Mouse (Mus musculus) embryonic facial prominence, embryonic 10.5 days (tissue): ENCODE results near the gene Setd6. TPM values are rescaled to one million over a fixed set of nuclear protein-coding genes. Genes with fewer than 3 reads are reported as not detected.

Experiments
- DNase-seq: peaks from one replicate; pipeline ENCODE4 v3.0.0-alpha.2; 2017; ENCODE audit warnings: low spot score
- H3K27ac ChIP-seq: fragments of 300-500 bp; sonication (generic); replicated peaks from 2 replicates; pipeline ENCODE4 v1.5.1; 2016; ENCODE audit warnings: mild to moderate bottlenecking
- H3K27me3 ChIP-seq: fragments of 300-500 bp; sonication (generic); replicated peaks from 2 replicates; pipeline ENCODE4 v1.6.1; 2016; ENCODE audit warnings: low read depth, mild to moderate bottlenecking; ENCODE audit not compliant: poor library complexity, severe bottlenecking
- H3K36me3 ChIP-seq: fragments of 300-500 bp; sonication (generic); replicated peaks from 2 replicates; pipeline ENCODE4 v1.6.1; 2016; ENCODE audit warnings: mild to moderate bottlenecking, moderate library complexity
- H3K4me1 ChIP-seq: fragments of 300-500 bp; sonication (generic); 2 replicates; pipeline ENCODE4 v1.6.1; 2016
- H3K4me3 ChIP-seq: fragments of 300-500 bp; sonication (generic); 2 replicates; pipeline ENCODE4 v1.5.1; 2016; ENCODE audit warnings: mild to moderate bottlenecking, moderate library complexity
- H3K9me3 ChIP-seq: fragments of 300-500 bp; sonication (generic); 2 replicates; pipeline ENCODE4 v1.6.1; 2016; ENCODE audit warnings: mild to moderate bottlenecking
- WGBS: fragments of 180-500 bp; shearing (Covaris S2); methylation state at CpG from one replicate; pipeline ENCODE4 v1.1.7; 2016; 5-methylcytosine and 5-hydroxymethylcytosine counted together
- polyA plus RNA-seq: library from polyadenylated mRNA; unstranded; fragments of >200 nt; fragmentation: Nextera tagmentation; extraction: Ambion mirVana; gene quantifications from 2 replicates; pipeline ENCODE4 v1.2.1, GENCODE M21; 2016

Gene Setd6
- polyA plus RNA-seq, 1 experiment from 2014 or later = 19.9 TPM

DNA sequence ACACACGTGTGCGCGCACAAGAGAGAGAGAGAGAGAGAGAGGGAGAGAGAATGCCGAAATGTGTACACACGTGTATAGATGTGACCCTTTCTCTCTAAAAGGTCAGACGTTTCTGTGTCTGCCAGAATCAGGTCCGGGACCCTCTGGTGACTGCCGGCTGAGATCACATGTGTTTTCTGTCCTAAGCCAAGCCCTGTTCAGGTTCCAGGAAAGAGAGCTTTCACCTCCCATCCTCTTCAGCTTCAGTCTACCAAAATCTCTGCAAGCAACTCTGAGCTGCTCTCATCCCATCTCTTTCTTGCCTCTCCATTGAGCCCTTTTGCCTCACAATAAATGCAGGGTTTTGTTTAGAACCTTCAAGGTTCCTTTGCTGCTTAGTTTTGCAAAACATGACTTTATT is 19.0 kb upstream of the Setd6 start:
- H3K4me3 ChIP-seq = peak overlapping the region; percentile 33; the same call in 1 of the 2 replicates
- no peaks in the 10 kb centered on the region for H3K9me3 ChIP-seq
- no peaks in the 10 kb centered on the region for H3K36me3 ChIP-seq
- WGBS = 62% methylated on average over 8 of the region's 8 CpGs
- no peak for DNase-seq
- no peak overlapping the region for H3K27ac ChIP-seq
- H3K4me1 ChIP-seq = peaks cover 22% of the 10 kb centered on the region
- peaks cover 78% of the 10 kb centered on the region for H3K27me3 ChIP-seq

DNA sequence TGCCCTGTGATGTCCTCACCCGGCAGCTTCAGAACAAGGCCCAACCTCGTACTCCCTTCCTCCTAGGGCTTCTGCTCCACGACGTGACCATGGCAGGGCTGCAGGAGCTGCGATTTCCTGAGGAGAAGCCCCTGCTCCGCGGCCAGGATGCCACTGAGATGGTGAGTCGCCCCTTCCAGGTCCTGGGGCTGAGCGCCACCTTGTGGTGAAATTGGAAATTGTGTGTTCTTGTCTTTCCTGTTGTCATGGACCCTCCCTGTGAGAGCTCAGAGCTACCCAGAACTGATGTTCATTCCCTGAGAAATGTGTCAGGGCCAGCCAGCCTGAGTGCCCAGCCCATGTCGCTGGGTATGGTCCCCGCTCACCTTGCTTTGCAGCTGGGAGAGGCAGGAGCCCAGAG is 18.6 kb upstream of the Setd6 start:
- Histone ChIP-seq H3K4me3 (peak overlapping the region; percentile 33; the same call in 1 of the 2 replicates), H3K9me3 (no peaks in the 10 kb centered on the region), H3K27ac (no peak overlapping the region), H3K4me1 (peaks cover 26% of the 10 kb centered on the region), H3K27me3 (peaks cover 83% of the 10 kb centered on the region), H3K36me3 (no peaks in the 10 kb centered on the region)
- WGBS = 2% methylated on average over 11 of the region's 11 CpGs
- DNase-seq = peak; percentile 93

DNA sequence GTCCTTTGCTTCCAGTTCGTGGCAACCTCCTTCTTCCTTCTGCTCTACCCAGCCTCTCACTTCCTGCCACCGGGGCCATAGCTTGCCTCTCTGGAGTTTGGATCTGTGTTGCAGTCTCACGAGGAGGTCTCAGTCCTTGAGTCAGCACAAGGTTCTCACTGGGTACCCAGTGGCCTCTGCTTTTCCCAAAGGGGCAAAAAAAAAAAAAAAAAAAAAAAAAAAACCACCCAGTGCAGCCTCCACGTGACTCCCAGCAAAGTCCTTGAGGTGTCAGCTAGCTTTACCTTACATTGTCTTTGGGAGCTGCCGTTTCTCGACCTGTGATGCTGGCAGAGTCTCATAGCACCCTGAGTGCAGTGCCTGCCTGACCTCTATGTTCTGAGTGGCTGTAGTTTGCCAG is 17.5 kb upstream of the Setd6 start:
- H3K36me3 ChIP-seq = no peaks in the 10 kb centered on the region
- no peaks in the 10 kb centered on the region for H3K9me3 ChIP-seq
- peaks cover 80% of the 10 kb centered on the region for H3K27me3 ChIP-seq
- DNase-seq = no peak
- peaks cover 36% of the 10 kb centered on the region for H3K4me1 ChIP-seq
- H3K27ac ChIP-seq = no peak overlapping the region
- no peak overlapping the region for H3K4me3 ChIP-seq
- 41% methylated on average over 6 of the region's 6 CpGs for WGBS

DNA sequence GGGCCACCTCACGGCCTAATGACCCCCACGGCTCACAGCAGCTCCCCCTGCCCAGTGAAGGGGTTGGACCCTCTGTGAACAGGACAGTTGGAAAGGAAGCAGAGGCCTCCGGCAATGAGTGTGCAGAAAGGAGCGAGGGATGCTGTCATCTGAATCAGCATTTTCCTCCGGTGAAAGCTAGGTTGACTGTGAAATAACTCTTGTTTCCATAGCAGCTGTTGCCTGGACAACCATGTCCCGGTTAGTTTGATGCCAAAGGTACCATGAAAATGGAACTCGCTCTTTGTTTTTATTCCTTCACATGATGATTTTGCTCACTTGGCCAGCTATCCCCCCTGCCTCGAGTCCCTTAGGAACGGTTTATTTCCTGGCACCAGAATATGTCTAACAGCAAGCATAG is 15.4 kb upstream of the Setd6 start:
- WGBS = 76% methylated on average over 9 of the region's 9 CpGs
- H3K27ac ChIP-seq = no peak overlapping the region
- no peak overlapping the region for H3K4me3 ChIP-seq
- H3K4me1 ChIP-seq = peaks cover 38% of the 10 kb centered on the region
- H3K36me3 ChIP-seq = no peaks in the 10 kb centered on the region
- no peaks in the 10 kb centered on the region for H3K9me3 ChIP-seq
- peaks cover 59% of the 10 kb centered on the region for H3K27me3 ChIP-seq
- DNase-seq = no peak

DNA sequence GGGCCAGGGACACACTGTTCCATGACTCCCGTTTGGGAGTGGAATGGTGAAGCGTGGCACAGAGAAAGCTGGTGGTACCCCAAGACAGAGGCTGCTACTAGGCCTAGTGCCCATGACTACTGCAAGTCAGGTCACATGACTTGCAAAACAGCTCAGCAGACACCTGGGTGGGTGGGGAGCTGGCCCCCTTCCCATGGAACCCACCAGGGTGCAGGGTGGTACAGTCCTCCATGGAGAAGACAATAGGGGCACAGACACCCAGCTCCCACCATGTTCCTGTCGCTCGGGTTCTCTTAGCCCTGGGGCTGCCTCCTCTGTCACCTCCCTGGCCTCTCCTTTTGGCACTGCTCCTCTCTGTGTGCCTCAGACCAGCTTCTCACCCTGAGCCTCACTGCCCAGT is 13.9 kb upstream of the Setd6 start:
- Histone ChIP-seq H3K4me3 (peak overlapping the region; percentile 72; the same call in 1 of the 2 replicates), H3K27ac (no peak overlapping the region), H3K9me3 (no peaks in the 10 kb centered on the region), H3K4me1 (peaks cover 36% of the 10 kb centered on the region), H3K36me3 (no peaks in the 10 kb centered on the region), H3K27me3 (peaks cover 44% of the 10 kb centered on the region)
- 76% methylated on average over 4 of the region's 4 CpGs for WGBS
- no peak for DNase-seq

DNA sequence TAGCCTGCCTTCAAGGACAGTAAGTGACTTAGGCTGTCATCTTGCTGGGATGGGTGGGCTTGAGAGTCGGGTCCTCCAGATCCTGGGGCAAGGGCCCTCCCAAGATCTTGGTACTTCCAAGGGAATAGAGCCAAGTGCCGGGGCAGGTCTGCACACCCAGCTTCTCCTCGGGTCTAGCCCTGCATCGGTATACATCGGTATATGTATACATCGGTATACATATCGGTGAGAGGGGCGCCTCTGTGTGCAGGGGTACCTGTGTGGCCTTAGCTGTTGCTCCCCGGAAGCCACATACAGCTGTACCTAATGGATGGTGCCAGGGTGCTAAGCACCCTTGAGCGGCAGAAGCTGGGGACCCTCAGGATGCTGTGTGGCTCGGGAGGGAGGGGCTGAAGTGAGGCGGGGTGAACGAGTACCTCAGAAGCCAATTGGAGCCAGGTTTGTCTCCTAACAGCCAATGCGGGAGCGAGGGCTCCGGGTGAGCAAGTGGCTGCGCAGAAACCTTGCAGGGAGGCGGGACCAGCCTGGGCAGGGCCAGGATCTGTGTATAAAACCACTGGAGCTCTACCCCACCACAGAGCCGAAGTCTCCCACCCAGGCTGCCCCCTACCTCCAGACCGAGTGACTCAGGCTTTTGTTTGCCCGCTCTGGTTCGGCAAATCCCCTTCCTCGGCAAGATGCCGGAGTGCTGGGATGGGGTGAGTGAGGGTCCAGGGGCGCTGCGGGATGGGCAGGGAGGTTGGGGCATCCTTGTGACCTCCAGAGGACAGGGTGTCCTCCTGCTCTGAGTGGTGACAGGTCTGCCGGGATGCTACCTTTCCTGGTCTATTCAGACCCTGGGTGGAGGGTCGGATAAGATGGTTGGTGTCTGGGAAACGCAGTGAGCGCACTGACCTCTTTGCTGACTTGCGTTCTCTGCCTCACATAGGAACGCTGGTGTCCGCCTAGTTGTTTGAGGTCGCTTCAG is 12.9 kb upstream of the Setd6 start:
- WGBS = 2% methylated on average over 34 of the region's 34 CpGs
- H3K27ac ChIP-seq = peak overlapping the region; percentile 69

DNA sequence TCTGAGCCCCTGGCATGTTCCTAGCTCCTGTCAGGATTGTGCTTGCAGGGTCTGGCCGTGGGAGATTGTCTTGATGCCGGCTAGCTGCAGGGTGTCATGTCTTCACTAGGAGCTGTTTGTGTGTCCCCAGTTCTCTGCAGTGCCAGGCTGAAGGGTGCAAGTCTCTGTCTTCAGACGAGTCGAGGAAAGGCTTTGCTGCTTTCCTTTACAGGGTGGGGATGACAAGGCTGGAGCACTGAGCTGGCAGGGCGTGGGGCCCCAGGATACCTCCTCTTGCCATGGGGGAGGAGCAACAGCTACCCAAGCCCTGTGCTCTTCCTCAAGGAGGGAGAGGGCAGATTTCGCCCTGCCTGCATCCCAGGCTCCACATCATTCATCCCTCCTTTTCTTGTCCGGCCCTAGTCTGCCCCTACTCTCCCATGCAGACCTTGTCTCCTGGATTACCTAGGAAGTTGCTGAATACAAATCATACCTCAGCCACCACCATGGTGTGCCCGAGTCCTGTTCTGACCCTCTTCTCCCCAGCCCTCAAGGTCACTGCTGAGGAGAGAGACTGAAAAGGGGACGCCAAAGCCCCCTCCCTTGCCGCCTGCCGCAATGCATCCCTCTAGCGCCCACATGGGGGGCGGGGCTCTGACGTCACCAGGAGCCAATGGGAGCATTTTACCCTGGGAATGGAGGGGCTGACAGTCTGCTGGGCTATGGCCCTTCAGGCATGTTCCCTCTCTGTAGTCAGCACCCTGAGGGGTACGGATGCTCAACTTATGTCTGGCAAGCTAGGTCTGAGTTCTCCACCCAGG is 12.0 kb upstream of the Setd6 start:
- H3K27me3 ChIP-seq = peaks cover 33% of the 10 kb centered on the region; the same call in 1 of the 2 replicates
- peak; percentile 82 for DNase-seq
- no peaks in the 10 kb centered on the region for H3K9me3 ChIP-seq
- peaks cover 29% of the 10 kb centered on the region for H3K4me1 ChIP-seq
- no peaks in the 10 kb centered on the region for H3K36me3 ChIP-seq
- WGBS = 2% methylated on average over 15 of the region's 15 CpGs
- peak overlapping the region; percentile 69 for H3K27ac ChIP-seq
- H3K4me3 ChIP-seq = peak overlapping the region; percentile 72

More for the DNA sequence above, 12.9 kb upstream of the Setd6 start:
- peak; percentile 92 for DNase-seq
- H3K36me3 ChIP-seq = no peaks in the 10 kb centered on the region
- no peaks in the 10 kb centered on the region for H3K9me3 ChIP-seq
- H3K4me3 ChIP-seq = peak overlapping the region; percentile 72
- peaks cover 36% of the 10 kb centered on the region for H3K27me3 ChIP-seq
- H3K4me1 ChIP-seq = peaks cover 29% of the 10 kb centered on the region

DNA sequence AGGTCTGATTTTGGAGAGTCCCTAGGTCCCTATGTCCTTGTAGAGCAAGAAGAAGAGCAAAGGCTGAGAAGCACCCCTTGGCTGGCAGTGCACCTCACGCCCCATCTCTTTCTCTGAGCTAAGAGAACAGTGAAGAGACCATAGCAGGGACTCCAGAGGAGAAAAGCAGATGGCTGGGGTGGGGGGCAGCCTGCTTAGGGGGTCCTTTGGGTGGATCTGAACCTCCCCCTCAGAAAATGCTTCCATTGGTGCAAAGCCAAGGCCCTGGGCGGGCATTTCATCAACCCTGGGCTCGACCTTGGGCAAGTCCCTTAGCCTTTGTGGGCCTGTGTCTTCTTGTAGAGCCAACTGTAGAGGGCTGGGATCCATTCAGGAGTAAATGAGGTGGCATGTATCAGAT is 11.1 kb upstream of the Setd6 start:
- Histone ChIP-seq H3K4me3 (no peak overlapping the region), H3K36me3 (no peaks in the 10 kb centered on the region), H3K27me3 (peaks cover 24% of the 10 kb centered on the region; the same call in 1 of the 2 replicates), H3K4me1 (peaks cover 29% of the 10 kb centered on the region), H3K27ac (no peak overlapping the region), H3K9me3 (no peaks in the 10 kb centered on the region)
- no peak for DNase-seq
- 87% methylated on average over 3 of the region's 3 CpGs for WGBS

DNA sequence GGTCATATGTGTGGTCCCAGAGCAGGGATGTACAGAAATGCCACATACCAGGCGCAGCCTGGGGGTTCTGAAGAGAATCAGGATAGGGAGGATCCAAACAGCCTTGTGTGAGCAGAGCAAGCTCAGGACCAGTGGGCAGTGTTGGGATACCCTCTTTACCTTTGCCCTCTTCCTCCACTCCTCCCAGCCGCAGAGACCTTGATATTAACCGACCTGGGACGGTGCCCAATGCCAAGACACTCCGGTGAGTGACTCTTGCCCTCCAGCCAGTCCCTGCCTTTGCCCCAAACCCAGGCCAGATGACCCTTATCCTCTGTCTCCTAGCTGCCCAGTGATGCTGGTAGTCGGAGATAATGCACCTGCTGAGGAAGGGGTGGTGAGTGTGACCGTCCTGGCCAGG is 6.1 kb upstream of the Setd6 start:
- Histone ChIP-seq H3K27ac (no peak overlapping the region), H3K36me3 (no peaks in the 10 kb centered on the region; the same call in 1 of the 2 replicates), H3K4me1 (no peaks in the 10 kb centered on the region), H3K27me3 (no peaks in the 10 kb centered on the region), H3K4me3 (no peak overlapping the region), H3K9me3 (no peaks in the 10 kb centered on the region)
- 83% methylated on average over 7 of the region's 7 CpGs for whole genome bisulfite sequencing
- DNase-seq = no peak

DNA sequence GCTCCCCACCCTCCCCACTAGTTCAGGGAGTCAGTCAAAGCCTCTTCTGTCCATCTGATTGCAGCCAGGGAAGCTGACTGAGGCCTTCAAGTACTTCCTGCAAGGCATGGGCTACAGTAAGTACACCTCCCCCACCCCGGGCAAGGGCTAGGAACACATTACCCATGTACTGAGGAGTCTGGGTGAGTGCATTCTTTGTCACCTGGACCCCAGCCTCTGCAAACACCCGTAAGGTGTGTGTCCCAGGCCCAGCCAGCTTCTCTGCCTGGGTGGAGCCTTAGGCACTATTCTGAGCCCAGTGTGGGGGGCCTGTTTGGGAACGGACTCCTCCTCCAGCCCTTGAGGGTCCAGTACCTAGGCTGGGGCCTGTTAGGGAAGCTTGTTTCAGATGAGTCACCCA is 4.7 kb upstream of the Setd6 start:
- 69% methylated on average over 3 of the region's 3 CpGs for WGBS
- H3K27me3 ChIP-seq = no peaks in the 10 kb centered on the region
- H3K4me1 ChIP-seq = peaks cover 8% of the 10 kb centered on the region
- DNase-seq = no peak
- H3K36me3 ChIP-seq = peaks cover 2% of the 10 kb centered on the region
- no peak overlapping the region for H3K27ac ChIP-seq
- no peaks in the 10 kb centered on the region for H3K9me3 ChIP-seq
- no peak overlapping the region for H3K4me3 ChIP-seq

DNA sequence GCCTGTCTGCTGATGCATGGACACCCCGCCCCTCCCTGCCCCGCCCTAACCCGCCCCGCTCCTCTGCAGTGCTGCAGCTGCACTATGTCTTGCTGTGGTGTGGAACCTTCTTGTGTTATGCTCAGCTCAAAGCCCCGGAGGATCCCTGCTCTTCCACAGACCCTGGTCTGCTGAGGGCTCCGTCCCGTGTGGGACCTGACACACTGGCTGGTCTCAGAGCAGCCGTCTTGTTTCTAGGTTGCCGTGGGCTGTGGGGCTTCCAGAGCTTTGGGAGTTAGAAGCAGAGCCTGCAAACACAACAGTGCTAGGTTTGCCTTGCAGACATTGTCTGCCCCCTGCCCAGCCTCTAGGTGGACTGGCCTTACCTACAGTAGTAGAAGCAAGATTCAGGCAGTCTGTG is 3.3 kb upstream of the Setd6 start:
- Histone ChIP-seq H3K9me3 (no peaks in the 10 kb centered on the region), H3K27ac (no peak overlapping the region), H3K4me1 (peaks cover 20% of the 10 kb centered on the region), H3K4me3 (no peak overlapping the region), H3K27me3 (no peaks in the 10 kb centered on the region), H3K36me3 (peaks cover 10% of the 10 kb centered on the region)
- 82% methylated on average over 9 of the region's 9 CpGs for WGBS
- no peak for DNase-seq

DNA sequence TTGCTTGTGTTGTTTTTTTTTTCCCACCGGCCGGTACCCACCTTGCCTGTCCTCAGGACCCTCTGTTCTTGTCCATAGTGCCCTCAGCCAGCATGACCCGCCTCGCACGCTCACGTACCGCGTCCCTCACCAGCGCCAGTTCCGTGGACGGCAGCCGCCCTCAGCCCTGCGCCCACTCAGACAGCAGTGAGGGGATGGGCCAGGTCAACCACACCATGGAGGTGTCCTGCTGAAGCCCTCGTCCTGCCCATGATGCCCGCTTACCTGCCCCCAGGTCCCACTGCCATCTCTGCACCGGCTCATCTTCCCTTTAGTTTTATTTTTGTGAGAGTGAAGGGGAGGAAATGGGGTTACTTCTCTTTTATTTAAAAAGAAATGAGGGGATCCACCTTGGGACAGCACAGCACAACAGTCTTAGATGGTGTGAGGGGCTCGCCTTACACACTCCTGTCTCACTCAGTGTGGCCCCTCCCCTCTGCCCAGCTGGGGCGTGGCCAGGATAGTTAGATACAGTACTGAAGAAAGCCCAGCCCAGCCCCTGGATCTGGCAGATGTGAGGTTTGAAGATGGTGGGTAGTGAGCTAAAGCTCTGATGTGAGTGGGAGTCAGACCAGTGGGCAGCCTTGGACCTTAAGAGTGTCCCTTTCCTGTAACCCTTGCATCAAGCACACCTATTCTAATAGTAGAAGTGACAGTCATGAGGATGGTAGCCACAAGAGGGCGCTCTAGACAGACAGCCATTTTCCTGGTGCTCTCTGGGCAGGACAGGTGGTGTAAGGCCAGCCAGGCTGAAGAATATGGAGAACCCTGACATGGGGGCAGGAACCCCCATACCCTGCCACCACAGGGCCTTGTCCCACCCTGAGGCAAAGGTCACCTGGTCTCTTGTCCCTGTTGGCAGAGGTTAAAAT is 2.3 kb upstream of the Setd6 start:
- peaks cover 18% of the 10 kb centered on the region for H3K36me3 ChIP-seq
- WGBS = 80% methylated on average over 19 of the region's 19 CpGs
- no peak overlapping the region for H3K4me3 ChIP-seq
- no peak overlapping the region for H3K27ac ChIP-seq
- no peaks in the 10 kb centered on the region for H3K27me3 ChIP-seq
- H3K9me3 ChIP-seq = no peaks in the 10 kb centered on the region
- H3K4me1 ChIP-seq = peaks cover 20% of the 10 kb centered on the region
- DNase-seq = peak; percentile 77
